Mouse (Mus musculus): ENCODE data around the gene Gramd4. TPM values are rescaled to one million over a fixed set of nuclear protein-coding genes. Genes with fewer than 3 reads are reported as not detected.
"Not testable (repeated sequence)": the region's sequence is repeated elsewhere in the genome, so short reads cannot be mapped to it uniquely, and the experiment has no call there.

Gramd4 gene
- polyA plus RNA-seq, 1 experiment from 2014 or later: 9.7 TPM

DNA sequence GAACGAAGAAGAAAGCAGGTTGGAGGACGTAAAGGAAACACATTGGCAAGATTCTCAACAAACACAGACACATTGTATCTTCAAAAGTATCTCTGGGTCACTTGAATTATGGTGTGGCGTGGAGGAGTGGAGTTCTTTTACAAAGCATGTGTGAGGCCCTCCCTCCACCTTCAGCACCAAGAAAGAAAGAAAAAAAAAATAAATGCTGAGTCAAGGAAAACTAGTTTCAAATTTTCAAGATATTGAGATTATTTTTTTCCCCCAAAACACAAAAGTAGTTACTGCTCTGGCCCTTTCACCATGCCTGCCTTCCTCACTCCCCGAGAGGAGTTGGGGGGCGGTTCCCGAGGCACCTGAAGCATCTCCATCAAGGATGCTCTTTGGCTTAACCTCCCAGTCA lies 121.1 kb downstream of the Gramd4 start:
- Histone ChIP-seq H3K4me1 (ENCODE audit: control insufficient read depth, insufficient read depth, low read length) (peaks cover 21% of the 10 kb centered on the region), H3K9ac (ENCODE audit: low read depth, low read length) (no peak overlapping the region), H3K4me2 (replicated peaks; ENCODE audit: low read depth, low read length) (no peak overlapping the region), H3K9me3 (ENCODE audit: control insufficient read depth, low read length) (no peaks in the 10 kb centered on the region), H3K36me3 (ENCODE audit: control insufficient read depth, insufficient read depth, low read length) (no peaks in the 10 kb centered on the region), H3K4me3 (ENCODE audit: low read length) (no peak overlapping the region), H3K27me3 (ENCODE audit: control insufficient read depth, insufficient read depth, low read length) (no peaks in the 10 kb centered on the region), H3K27ac (ENCODE audit: low read depth, low read length) (no peak overlapping the region)
- ATAC-seq (ENCODE audit: low FRiP score, low TSS enrichment): no peak
- WGBS: 76% methylated on average over 6 of the region's 6 CpGs

DNA sequence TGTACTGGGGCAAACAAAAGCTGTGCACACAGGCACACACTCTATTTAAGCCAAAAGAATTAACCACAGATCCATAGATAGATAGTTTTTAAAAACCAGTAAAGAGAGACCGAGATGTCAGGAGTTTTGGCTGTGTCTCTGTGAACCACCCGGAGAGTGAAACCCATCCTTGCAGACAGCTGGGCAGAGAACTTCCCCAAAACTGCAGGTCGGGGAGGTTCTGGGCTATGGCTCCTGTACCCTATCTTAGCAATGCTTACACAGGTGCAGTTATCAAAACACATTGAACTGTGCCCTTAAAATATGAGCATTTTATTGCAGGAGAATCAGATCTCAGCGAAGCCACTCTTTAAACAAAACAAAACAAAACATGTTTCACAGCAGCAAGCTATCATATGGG lies 122.9 kb downstream of the Gramd4 start:
- H3K27ac ChIP-seq (ENCODE audit: low read depth, low read length): no peak overlapping the region
- ATAC-seq (ENCODE audit: low FRiP score, low TSS enrichment): no peak
- no peak overlapping the region for H3K4me2 ChIP-seq (replicated peaks; ENCODE audit: low read depth, low read length)
- H3K9ac ChIP-seq (ENCODE audit: low read depth, low read length): no peak overlapping the region
- H3K4me1 ChIP-seq (ENCODE audit: control insufficient read depth, insufficient read depth, low read length): peaks cover 22% of the 10 kb centered on the region
- H3K4me3 ChIP-seq (ENCODE audit: low read length): no peak overlapping the region
- 63% methylated on average over 4 of the region's 4 CpGs for WGBS
- no peaks in the 10 kb centered on the region for H3K9me3 ChIP-seq (ENCODE audit: control insufficient read depth, low read length)
- H3K27me3 ChIP-seq (ENCODE audit: control insufficient read depth, insufficient read depth, low read length): no peaks in the 10 kb centered on the region
- no peaks in the 10 kb centered on the region for H3K36me3 ChIP-seq (ENCODE audit: control insufficient read depth, insufficient read depth, low read length)

DNA sequence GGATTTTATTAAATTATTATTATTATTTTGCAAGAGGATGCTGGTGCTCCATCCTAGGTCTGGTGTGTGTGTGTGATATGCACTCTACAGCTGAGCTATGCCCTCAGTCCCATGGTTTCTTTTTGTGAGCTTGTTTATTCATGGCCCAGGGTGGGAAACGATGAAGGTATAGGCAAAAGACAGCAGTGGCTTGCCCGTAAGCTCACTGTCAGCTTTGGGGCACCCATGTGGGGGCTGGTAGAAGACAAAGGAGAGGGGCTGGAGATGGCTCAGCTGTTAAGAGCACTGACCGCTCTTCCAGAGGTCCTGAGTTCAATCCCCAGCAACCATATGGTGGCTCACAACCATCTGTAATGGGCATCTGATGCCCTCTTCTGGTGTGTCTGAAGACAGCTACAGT lies 123.8 kb downstream of the Gramd4 start:
- H3K9ac ChIP-seq (ENCODE audit: low read depth, low read length); H3K9me3 ChIP-seq (ENCODE audit: control insufficient read depth, low read length); H3K27me3 ChIP-seq (ENCODE audit: control insufficient read depth, insufficient read depth, low read length); H3K4me2 ChIP-seq (replicated peaks; ENCODE audit: low read depth, low read length); H3K36me3 ChIP-seq (ENCODE audit: control insufficient read depth, insufficient read depth, low read length); ATAC-seq (ENCODE audit: low FRiP score, low TSS enrichment); H3K4me3 ChIP-seq (ENCODE audit: low read length); H3K27ac ChIP-seq (ENCODE audit: low read depth, low read length): not testable (repeated sequence)
- peaks cover 22% of the 10 kb centered on the region for H3K4me1 ChIP-seq (ENCODE audit: control insufficient read depth, insufficient read depth, low read length)
- WGBS: 100% methylated on average over 3 of the region's 3 CpGs

DNA sequence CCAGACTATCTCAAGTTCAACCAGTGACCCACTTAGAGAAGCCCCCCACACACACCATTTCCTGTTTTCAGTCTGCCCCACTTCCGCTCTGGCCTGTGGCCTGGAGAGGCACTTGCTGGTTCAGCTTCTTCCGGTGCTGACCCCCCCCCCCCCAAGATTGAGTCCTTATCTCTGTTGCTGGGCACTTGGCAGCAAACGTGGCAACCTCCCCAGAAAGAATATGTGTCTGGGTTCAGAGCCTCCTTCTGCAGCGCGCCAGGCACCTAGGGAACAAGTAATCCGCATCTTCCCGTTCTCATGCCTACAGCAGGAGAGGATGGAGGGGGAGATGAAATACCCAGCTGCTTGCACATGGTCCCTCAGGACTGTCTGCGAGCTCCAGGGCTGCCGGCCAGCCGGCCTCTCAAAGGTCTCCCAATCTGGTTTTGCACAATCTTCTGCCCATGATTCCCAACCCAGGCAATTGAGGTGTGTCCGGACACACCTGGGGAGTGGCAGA lies 124.5 kb downstream of the Gramd4 start:
- Histone ChIP-seq H3K9me3 (ENCODE audit: control insufficient read depth, low read length) (no peaks in the 10 kb centered on the region), H3K27me3 (ENCODE audit: control insufficient read depth, insufficient read depth, low read length) (no peaks in the 10 kb centered on the region), H3K9ac (ENCODE audit: low read depth, low read length) (no peak overlapping the region), H3K4me2 (replicated peaks; ENCODE audit: low read depth, low read length) (no peak overlapping the region; the same call in 1 of the 2 replicates), H3K4me3 (ENCODE audit: low read length) (no peak overlapping the region), H3K4me1 (ENCODE audit: control insufficient read depth, insufficient read depth, low read length) (peaks cover 22% of the 10 kb centered on the region), H3K36me3 (ENCODE audit: control insufficient read depth, insufficient read depth, low read length) (no peaks in the 10 kb centered on the region), H3K27ac (ENCODE audit: low read depth, low read length) (peak overlapping the region; percentile 17; the same call in 1 of the 2 replicates)
- ATAC-seq (ENCODE audit: low FRiP score, low TSS enrichment): no peak
- 45% methylated on average over 11 of the region's 11 CpGs for WGBS

DNA sequence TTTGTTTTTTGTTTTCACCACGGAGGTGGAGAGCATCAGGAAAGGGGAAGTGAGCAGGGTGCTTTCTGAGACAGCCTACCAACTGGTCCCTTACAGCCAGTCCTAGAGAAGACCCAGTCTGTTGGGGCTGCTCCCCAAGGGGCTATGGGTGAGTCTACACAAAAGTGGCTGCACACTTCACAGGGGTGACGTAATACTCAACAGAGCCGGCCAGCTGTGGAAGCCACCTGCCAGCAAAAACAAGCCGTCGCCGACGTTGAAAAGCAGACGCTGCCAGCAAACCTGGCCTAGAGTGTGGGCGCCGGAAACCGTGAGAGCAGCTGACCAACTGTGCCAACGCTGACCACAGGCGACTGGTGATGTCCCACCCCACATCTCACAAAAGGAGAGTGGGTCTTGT lies 125.2 kb downstream of the Gramd4 start:
- Histone ChIP-seq H3K9ac (ENCODE audit: low read depth, low read length) (no peak overlapping the region), H3K4me1 (ENCODE audit: control insufficient read depth, insufficient read depth, low read length) (peaks cover 22% of the 10 kb centered on the region), H3K36me3 (ENCODE audit: control insufficient read depth, insufficient read depth, low read length) (no peaks in the 10 kb centered on the region), H3K4me2 (replicated peaks; ENCODE audit: low read depth, low read length) (no peak overlapping the region), H3K4me3 (ENCODE audit: low read length) (no peak overlapping the region), H3K27ac (ENCODE audit: low read depth, low read length) (peak overlapping the region; percentile 17; the same call in 1 of the 2 replicates), H3K27me3 (ENCODE audit: control insufficient read depth, insufficient read depth, low read length) (no peaks in the 10 kb centered on the region), H3K9me3 (ENCODE audit: control insufficient read depth, low read length) (no peaks in the 10 kb centered on the region)
- 68% methylated on average over 13 of the region's 13 CpGs for WGBS
- no peak for ATAC-seq (ENCODE audit: low FRiP score, low TSS enrichment)

DNA sequence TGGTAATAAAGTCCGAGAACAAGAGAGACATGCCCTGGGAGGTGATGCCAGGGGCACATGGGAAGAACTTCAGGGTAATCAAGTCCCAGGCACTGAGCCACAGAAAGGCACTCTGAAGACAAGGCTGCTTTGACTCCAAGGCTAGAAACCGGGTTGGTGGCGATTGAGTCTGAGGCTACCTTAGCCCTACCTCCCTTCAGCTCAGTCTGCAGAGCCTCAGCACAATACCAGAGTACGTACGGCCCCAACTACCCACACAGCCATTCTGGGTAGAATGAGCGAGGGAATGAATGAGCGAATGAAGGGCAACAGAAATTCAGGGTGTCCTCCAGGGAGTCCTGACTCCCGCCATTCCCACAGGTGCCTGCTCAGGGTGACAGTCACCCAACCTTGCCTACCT lies 126.0 kb downstream of the Gramd4 start:
- Histone ChIP-seq H3K27me3 (ENCODE audit: control insufficient read depth, insufficient read depth, low read length) (no peaks in the 10 kb centered on the region), H3K36me3 (ENCODE audit: control insufficient read depth, insufficient read depth, low read length) (no peaks in the 10 kb centered on the region), H3K4me2 (replicated peaks; ENCODE audit: low read depth, low read length) (no peak overlapping the region), H3K9me3 (ENCODE audit: control insufficient read depth, low read length) (no peaks in the 10 kb centered on the region), H3K4me3 (ENCODE audit: low read length) (no peak overlapping the region), H3K4me1 (ENCODE audit: control insufficient read depth, insufficient read depth, low read length) (peaks cover 22% of the 10 kb centered on the region), H3K27ac (ENCODE audit: low read depth, low read length) (no peak overlapping the region), H3K9ac (ENCODE audit: low read depth, low read length) (no peak overlapping the region)
- 92% methylated on average over 8 of the region's 8 CpGs for WGBS
- ATAC-seq (ENCODE audit: low FRiP score, low TSS enrichment): no peak

DNA sequence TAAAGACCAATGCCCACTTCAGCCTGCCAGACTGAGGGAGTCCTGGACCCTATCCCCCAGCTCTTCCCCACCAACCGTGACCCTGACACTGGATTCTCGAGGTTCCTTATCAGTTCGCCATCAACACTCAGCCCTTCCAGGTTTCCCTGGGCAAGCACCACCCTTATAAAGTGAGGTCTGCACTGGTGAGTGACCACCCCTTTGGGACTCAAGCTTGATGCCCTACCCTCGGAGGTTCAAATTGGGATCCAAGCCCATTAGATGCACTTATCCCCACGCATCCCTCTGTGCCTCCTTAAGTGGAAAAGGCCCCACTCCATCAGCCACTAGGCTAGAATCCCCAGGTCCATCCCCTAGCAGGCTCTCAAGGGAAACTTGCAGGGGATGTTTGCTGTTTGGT lies 126.6 kb downstream of the Gramd4 start:
- H3K27me3 ChIP-seq (ENCODE audit: control insufficient read depth, insufficient read depth, low read length): no peaks in the 10 kb centered on the region
- no peak overlapping the region for H3K27ac ChIP-seq (ENCODE audit: low read depth, low read length)
- no peaks in the 10 kb centered on the region for H3K9me3 ChIP-seq (ENCODE audit: control insufficient read depth, low read length)
- ATAC-seq (ENCODE audit: low FRiP score, low TSS enrichment): no peak
- peaks cover 25% of the 10 kb centered on the region for H3K4me1 ChIP-seq (ENCODE audit: control insufficient read depth, insufficient read depth, low read length)
- peak overlapping the region; percentile 81 for H3K4me3 ChIP-seq (ENCODE audit: low read length)
- no peaks in the 10 kb centered on the region for H3K36me3 ChIP-seq (ENCODE audit: control insufficient read depth, insufficient read depth, low read length)
- 66% methylated on average over 5 of the region's 5 CpGs for WGBS
- peak overlapping the region; percentile 94; the same call in 1 of the 2 replicates for H3K4me2 ChIP-seq (replicated peaks; ENCODE audit: low read depth, low read length)
- H3K9ac ChIP-seq (ENCODE audit: low read depth, low read length): peak overlapping the region; percentile 95; the same call in 1 of the 2 replicates

DNA sequence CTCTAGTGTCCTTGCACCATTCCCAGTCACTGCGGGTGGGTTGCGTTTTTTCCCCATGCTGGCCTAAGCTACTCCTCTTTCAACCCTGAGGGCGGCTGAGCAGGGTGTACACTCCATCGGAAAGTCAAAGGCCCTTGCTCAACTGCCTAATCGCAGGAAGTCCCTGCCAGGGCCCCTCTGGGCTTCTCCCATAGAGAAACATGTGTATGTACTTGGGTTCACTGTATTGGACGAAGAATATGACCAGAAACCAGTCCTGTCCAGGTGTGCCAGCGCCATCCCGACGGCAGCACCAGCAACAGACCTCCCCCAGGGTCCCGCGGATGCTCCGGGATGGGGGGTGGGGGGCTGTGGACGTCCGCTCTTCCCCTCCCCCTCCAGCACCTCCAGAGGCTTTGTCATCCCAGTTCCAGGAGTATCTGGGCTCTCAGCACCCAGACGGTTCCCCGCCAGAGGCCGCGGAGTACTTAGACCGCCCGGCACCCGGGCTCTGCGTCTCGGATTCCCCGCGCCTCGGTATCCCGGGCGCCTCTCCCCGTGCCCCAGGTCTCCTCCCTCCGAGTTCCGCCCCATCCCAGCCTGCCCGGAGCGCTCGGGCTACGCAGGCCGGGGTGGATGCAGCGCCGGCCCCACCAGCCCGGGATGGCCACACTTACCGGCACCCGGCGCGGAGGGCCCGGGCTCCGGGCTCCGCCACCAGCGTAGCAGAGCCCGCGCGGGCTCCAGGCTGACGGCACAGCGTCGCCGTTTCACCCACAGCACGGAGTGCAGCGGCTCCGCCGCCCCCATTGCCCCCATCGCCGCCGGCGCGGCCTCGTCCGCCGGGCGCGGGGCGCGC lies 127.6 kb downstream of the Gramd4 start:
- peak overlapping the region; percentile 94 for H3K4me2 ChIP-seq (replicated peaks; ENCODE audit: low read depth, low read length)
- peak overlapping the region; percentile 95 for H3K9ac ChIP-seq (ENCODE audit: low read depth, low read length)
- H3K27me3 ChIP-seq (ENCODE audit: control insufficient read depth, insufficient read depth, low read length): no peaks in the 10 kb centered on the region
- H3K4me3 ChIP-seq (ENCODE audit: low read length): peak overlapping the region; percentile 81
- ATAC-seq (ENCODE audit: low FRiP score, low TSS enrichment): peak; percentile 43
- peak overlapping the region; percentile 63; the same call in 1 of the 2 replicates for H3K27ac ChIP-seq (ENCODE audit: low read depth, low read length)
- no peaks in the 10 kb centered on the region for H3K36me3 ChIP-seq (ENCODE audit: control insufficient read depth, insufficient read depth, low read length)
- under 1% methylated on average over 63 of the region's 70 CpGs for WGBS
- H3K4me1 ChIP-seq (ENCODE audit: control insufficient read depth, insufficient read depth, low read length): peaks cover 27% of the 10 kb centered on the region
- H3K9me3 ChIP-seq (ENCODE audit: control insufficient read depth, low read length): no peaks in the 10 kb centered on the region

All from kidney, embryonic 14.5 days (tissue).